Mouse (Mus musculus) spleen, adult 2 months (tissue): ENCODE data around the gene Foxk1. TPM values are rescaled to one million over a fixed set of nuclear protein-coding genes. Genes with fewer than 3 reads are reported as not detected.

Experiments used
- DNase-seq, 2 experiments: peaks; one replicate each; pipeline versions ENCODE4 v3.0.0 to v3.0.0-alpha.2; 2012 to 2021; ENCODE audit warnings: low spot score in 2 of 2, low read depth in 1 of 2
- H3K27ac ChIP-seq: fragments of 200-500 bp; 2 replicates; pipeline ENCODE4 v1.5.1; 2012; ENCODE audit warnings: low read length, inconsistent platforms; ENCODE audit not compliant: insufficient read depth
- H3K27me3 ChIP-seq: fragments of 200-500 bp; 2 replicates; pipeline ENCODE4 v1.6.1; 2012; ENCODE audit warnings: mild to moderate bottlenecking, moderate library complexity, low read length, inconsistent platforms; ENCODE audit not compliant: control insufficient read depth, insufficient read depth
- H3K36me3 ChIP-seq: fragments of 200-500 bp; 2 replicates; pipeline ENCODE4 v1.6.1; 2012; ENCODE audit warnings: mild to moderate bottlenecking, low read length, inconsistent platforms; ENCODE audit not compliant: control insufficient read depth, insufficient read depth
- H3K4me1 ChIP-seq: fragments of 200-500 bp; 2 replicates; pipeline ENCODE4 v1.6.1; 2011; ENCODE audit warnings: inconsistent platforms; ENCODE audit not compliant: control insufficient read depth, insufficient read depth, insufficient read length
- H3K4me3 ChIP-seq: fragments of 200-500 bp; 2 replicates; pipeline ENCODE4 v1.5.1; 2011; ENCODE audit warnings: mild to moderate bottlenecking, inconsistent platforms; ENCODE audit not compliant: insufficient read depth, insufficient read length; ENCODE audit errors: extremely low read depth
- CTCF ChIP-seq: fragments of 200-500 bp; IDR thresholded peaks from 2 replicates; pipeline ENCODE4 v1.5.1; 2011; ENCODE audit warnings: mild to moderate bottlenecking, inconsistent platforms; ENCODE audit not compliant: insufficient read depth, insufficient read length, insufficient replicate concordance; ENCODE audit errors: extremely low read depth
- POLR2A ChIP-seq: fragments of 200-500 bp; IDR thresholded peaks from 2 replicates; pipeline ENCODE4 v1.6.1; 2011; ENCODE audit warnings: low read depth, low read length, inconsistent platforms
- WGBS: fragments of 180-500 bp; shearing (Covaris S2); methylation state at CpG from one replicate; pipeline ENCODE4 v1.1.7; 2018; 5-methylcytosine and 5-hydroxymethylcytosine counted together
- polyA plus RNA-seq: library from polyadenylated mRNA; depleted of rRNA; stranded (reverse); fragments of >200 nt; gene quantifications from 2 replicates; pipeline ENCODE4 v1.2.3, GENCODE M21; 2012

Gene Foxk1
- polyA plus RNA-seq, 1 experiment = 39.2 TPM

DNA sequence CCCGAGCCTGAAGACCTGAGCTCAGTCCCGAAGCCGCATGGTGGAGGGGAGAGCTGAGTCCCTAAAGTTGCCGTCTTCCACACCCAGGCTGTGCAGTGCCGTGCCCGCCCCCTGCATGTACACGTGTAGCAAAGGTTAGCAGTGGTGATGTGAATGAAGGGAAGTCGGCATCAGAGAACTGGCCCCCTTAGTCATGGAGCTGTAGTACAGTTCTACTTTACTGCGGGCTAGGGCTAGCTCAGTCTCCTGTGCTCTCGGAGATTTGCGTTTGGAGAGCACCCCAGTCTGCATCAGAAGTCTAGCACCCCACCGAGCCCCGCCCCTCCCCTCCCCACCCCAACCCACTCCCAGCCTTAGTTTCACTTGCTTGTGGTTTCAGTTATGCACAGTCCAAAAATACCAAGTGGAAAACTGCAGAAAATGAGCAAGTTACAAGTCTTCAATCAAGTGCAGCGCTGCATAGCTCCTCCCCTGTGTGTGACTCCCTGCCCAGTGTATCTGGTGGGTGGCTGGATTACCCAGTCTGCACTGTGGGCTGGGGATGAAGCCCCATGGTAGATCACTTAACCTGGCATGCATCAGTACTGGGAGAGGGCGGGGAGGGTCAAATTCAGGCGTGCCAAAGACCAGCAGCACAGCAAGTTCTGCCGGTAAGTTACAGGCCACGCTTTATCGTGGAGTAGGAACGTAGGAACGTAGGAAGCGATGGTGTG lies 40.2 kb downstream of the Foxk1 start:
- no peak for TF ChIP-seq POLR2A
- TF ChIP-seq CTCF = no peak
- peak; percentile 34 to 46 for DNase-seq
- Histone ChIP-seq H3K27me3 (no peaks in the 10 kb centered on the region), H3K27ac (peak overlapping the region; percentile 92), H3K4me1 (peaks cover 50% of the 10 kb centered on the region), H3K4me3 (peak overlapping the region; percentile 48), H3K36me3 (peaks cover 2% of the 10 kb centered on the region; the same call in 1 of the 2 replicates)
- WGBS = 7% methylated on average over 22 of the region's 22 CpGs

DNA sequence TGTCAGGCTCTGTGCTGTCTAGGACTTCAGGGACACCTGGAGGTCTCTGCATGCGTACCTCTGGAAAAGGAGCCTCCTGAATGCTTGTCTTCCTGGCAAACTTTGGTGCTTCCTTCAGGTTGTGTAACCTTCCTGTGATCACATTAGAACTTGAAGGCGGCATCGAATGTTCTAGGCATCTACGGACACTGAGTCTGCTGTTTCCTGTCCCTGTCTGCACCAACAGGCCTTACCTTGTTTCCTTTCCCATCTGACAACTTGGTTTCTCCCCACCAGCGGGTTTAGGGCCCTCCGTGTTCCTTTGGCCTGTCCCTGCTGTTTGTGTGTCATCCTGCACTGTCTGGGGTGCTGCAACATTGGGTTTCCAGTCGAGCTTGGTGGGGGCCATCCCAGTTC lies 40.7 kb downstream of the Foxk1 start:
- no peak for DNase-seq
- Histone ChIP-seq H3K4me3 (peak overlapping the region; percentile 38; the same call in 1 of the 2 replicates), H3K27ac (peak overlapping the region; percentile 92), H3K4me1 (peaks cover 49% of the 10 kb centered on the region), H3K36me3 (no peaks in the 10 kb centered on the region; the same call in 1 of the 2 replicates), H3K27me3 (no peaks in the 10 kb centered on the region)
- 30% methylated on average over 7 of the region's 7 CpGs for WGBS
- no peak for TF ChIP-seq CTCF
- TF ChIP-seq POLR2A = no peak

DNA sequence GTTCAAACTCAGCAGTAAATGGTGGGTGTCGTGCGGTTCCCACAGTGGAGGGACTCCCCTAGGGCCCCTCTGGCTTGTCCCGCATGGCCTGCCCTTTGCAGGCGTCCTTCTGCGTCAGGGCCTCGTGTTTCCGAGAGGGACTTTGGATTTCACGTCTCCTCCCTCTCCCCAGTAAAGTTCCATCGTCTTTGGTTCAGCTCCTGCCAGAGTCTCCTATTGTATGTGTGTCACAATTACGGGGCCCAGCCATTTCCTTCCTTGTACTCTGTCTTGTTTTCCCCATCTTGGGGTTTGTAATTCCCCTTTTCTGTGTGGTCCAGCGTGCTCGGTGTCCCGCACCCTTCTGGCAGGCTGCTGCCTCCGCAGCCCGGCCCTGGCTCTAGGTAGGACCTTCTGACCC lies 42.2 kb downstream of the Foxk1 start:
- Histone ChIP-seq H3K4me1 (peaks cover 51% of the 10 kb centered on the region), H3K27ac (peak overlapping the region; percentile 52; the same call in 1 of the 2 replicates), H3K36me3 (no peaks in the 10 kb centered on the region), H3K27me3 (no peaks in the 10 kb centered on the region), H3K4me3 (no peak overlapping the region)
- DNase-seq = no peak
- TF ChIP-seq POLR2A (no peak), CTCF (no peak)
- WGBS = 52% methylated on average over 15 of the region's 15 CpGs

DNA sequence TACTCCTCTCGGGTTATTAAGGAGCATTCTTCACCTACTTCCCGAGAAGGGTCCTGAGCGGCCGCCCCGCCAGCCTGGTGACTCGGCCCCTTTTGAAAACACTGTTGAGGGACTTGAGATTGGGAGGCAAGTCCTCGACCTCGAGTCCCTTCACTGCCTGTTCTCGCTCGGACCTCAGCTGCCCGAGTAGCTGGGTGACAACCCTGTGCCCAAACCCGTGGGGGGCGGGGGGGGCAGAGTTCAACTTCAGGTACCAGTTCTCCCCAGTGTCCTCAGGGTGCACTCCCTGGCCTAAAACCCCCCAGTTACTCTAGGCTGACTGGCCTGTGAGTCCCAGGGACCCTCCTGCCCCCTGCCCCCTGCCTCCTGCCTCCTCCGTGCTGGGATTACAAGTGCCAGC lies 42.7 kb downstream of the Foxk1 start:
- Histone ChIP-seq H3K27ac (peak overlapping the region; percentile 52), H3K27me3 (no peaks in the 10 kb centered on the region), H3K4me1 (peaks cover 51% of the 10 kb centered on the region), H3K36me3 (peaks cover 3% of the 10 kb centered on the region), H3K4me3 (no peak overlapping the region)
- no peak for DNase-seq
- 64% methylated on average over 14 of the region's 14 CpGs for whole genome bisulfite sequencing
- TF ChIP-seq POLR2A (no peak), CTCF (no peak)

DNA sequence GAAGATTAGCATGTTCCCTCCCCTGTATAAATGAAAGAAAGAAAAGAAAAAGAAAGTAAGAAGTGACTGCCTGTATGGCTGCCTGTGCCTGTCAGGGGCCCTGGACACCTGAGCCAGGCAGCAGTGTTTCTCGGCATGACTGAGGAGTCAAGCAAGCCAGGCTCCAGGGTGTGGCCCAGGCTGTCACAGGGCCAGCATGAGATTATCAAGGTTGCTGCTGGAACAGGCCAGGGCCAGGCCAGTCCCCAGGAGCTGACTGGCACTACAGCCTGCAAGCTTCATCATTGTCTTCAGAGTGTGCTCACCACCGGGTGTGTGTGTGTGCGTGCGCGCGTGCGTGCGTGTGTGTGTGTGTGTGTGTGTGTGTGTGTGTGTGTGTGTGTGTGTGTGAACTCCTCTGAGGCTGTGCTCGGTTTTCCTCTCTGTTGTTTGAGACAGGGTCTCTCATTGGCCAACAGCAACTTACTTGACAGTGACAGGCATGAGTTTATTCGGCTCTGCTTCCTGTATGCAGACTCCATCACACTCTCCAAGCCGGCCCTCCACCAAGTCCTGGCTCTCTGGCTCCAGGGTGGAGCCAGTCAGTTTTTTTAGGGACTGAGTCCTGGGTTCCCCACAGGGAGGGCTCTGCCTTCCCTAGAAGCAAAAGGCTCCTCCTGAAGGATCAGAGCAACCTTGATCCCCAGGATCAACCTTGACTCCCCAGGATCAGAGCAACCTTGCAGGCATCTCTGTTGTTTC lies 43.7 kb downstream of the Foxk1 start:
- no peaks in the 10 kb centered on the region for H3K27me3 ChIP-seq
- H3K4me1 ChIP-seq = peaks cover 44% of the 10 kb centered on the region
- peaks cover 9% of the 10 kb centered on the region for H3K36me3 ChIP-seq
- peak overlapping the region; percentile 52 for H3K27ac ChIP-seq
- TF ChIP-seq POLR2A (no peak), CTCF (no peak)
- H3K4me3 ChIP-seq = no peak overlapping the region
- WGBS = 56% methylated on average over 11 of the region's 11 CpGs
- no peak for DNase-seq

DNA sequence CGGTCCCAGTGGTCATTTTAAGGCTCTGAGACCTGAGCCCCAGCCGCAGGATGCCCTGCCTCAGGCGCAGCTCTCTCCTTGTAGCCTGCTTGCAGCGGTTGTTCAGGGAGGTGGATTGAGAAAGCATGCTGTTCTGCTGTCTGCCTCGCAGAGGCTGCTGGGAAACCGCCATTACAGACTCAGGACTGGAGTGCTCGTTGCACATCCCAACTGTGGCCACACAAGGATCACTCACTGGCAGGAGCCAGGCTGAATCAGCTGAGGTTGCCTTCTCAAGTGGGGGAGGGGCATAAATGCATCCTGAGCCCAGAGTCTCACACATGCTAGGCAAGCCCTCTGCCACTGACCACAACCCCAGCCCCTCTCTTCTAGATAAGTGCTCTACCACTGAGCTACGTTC lies 44.4 kb downstream of the Foxk1 start:
- DNase-seq = no peak
- Histone ChIP-seq H3K27me3 (no peaks in the 10 kb centered on the region), H3K4me3 (no peak overlapping the region), H3K36me3 (peaks cover 14% of the 10 kb centered on the region), H3K4me1 (peaks cover 41% of the 10 kb centered on the region), H3K27ac (peak overlapping the region; percentile 30; the same call in 1 of the 2 replicates)
- 74% methylated on average over 8 of the region's 8 CpGs for WGBS
- TF ChIP-seq CTCF (no peak), POLR2A (no peak)

DNA sequence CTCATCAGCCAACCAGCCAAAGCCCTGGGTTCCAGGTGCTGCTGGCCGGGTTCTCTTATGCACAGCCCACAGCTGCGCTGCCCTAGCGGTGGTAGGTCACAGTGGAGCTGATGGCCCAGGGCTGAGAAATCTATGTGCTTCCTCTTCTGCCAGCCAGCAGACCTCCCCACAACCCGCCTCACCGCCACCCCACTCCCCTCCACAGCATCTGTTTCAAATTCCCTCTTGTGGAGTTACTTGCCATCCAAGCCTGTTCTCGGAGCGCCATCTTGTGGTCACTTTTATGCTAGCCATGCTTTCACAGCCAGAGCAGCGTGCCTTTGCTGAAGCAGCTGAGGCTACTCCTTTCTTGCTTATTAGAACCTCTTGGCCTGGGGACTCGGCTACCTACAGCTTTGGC lies 46.8 kb downstream of the Foxk1 start:
- Histone ChIP-seq H3K4me3 (no peak overlapping the region), H3K4me1 (peaks cover 29% of the 10 kb centered on the region), H3K27me3 (no peaks in the 10 kb centered on the region), H3K27ac (no peak overlapping the region), H3K36me3 (peaks cover 28% of the 10 kb centered on the region)
- TF ChIP-seq POLR2A (no peak), CTCF (peak; percentile 93; the same call in 1 of the 2 replicates)
- peak; percentile 87 to 90 for DNase-seq
- 1% methylated on average over 9 of the region's 9 CpGs for WGBS
